Mouse (Mus musculus) liver, postnatal 0 days (tissue): ENCODE measurements around the gene Numb. TPM values are rescaled to one million over a fixed set of nuclear protein-coding genes. Genes with fewer than 3 reads are reported as not detected.

Experiments used
- ATAC-seq: fragments of 200-750 bp; cut with Nextera tagmentation; 2 replicates; pipeline ENCODE4 v1.8.0; 2017; ENCODE audit warnings: mild to moderate bottlenecking, moderate library complexity
- DNase-seq: peaks from one replicate; pipeline ENCODE4 v3.0.0-alpha.2; 2016
- H3K27ac ChIP-seq: fragments of 300-500 bp; sonication (generic); 2 replicates; pipeline ENCODE4 v1.5.1; 2014; ENCODE audit warnings: antibody characterized with exemption, moderate library complexity, mild to moderate bottlenecking, low read depth
- H3K27me3 ChIP-seq: fragments of 300-500 bp; sonication (generic); 2 replicates; pipeline ENCODE4 v1.6.1; 2014; ENCODE audit warnings: low read length, control low read depth, mixed read lengths; ENCODE audit not compliant: insufficient read depth
- H3K36me3 ChIP-seq: fragments of 300-500 bp; sonication (generic); replicated peaks from 2 replicates; pipeline ENCODE4 v1.6.1; 2014; ENCODE audit warnings: mild to moderate bottlenecking, control low read depth, low read length, moderate library complexity, mixed read lengths; ENCODE audit not compliant: insufficient read depth
- H3K4me1 ChIP-seq: fragments of 300-500 bp; sonication (generic); 2 replicates; pipeline ENCODE4 v1.6.1; 2014; ENCODE audit warnings: antibody characterized with exemption, mild to moderate bottlenecking, control low read depth; ENCODE audit not compliant: insufficient read depth
- H3K4me2 ChIP-seq: fragments of 300-500 bp; sonication (generic); 2 replicates; pipeline ENCODE4 v1.6.1; 2014; ENCODE audit warnings: low read depth, mild to moderate bottlenecking, low read length, moderate library complexity, mixed read lengths
- H3K4me3 ChIP-seq: fragments of 300-500 bp; sonication (generic); 2 replicates; pipeline ENCODE4 v1.5.1; 2014; ENCODE audit warnings: low read depth, low read length
- H3K9ac ChIP-seq: fragments of 300-500 bp; sonication (generic); replicated peaks from 2 replicates; pipeline ENCODE4 v1.6.1; 2014; ENCODE audit warnings: mild to moderate bottlenecking, moderate library complexity
- H3K9me3 ChIP-seq: fragments of 300-500 bp; sonication (generic); 2 replicates; pipeline ENCODE4 v1.6.1; 2016; ENCODE audit warnings: mild to moderate bottlenecking, control low read depth, low read length, mixed read lengths
- CTCF ChIP-seq: sonication (generic); IDR thresholded peaks from 2 replicates; pipeline ENCODE4 v1.5.1; 2016; ENCODE audit warnings: antibody characterized with exemption, low read depth
- EP300 ChIP-seq: IDR thresholded peaks from 2 replicates; pipeline ENCODE4 v1.6.1; 2016; ENCODE audit warnings: antibody characterized with exemption, low read depth, mild to moderate bottlenecking
- WGBS: fragments of 180-500 bp; shearing (Covaris S2); extraction: QIAGEN DNeasy Blood & Tissue Kit; methylation state at CpG from one replicate; pipeline ENCODE4 v1.1.7; 2014; ENCODE audit not compliant: insufficient replicate concordance; 5-methylcytosine and 5-hydroxymethylcytosine counted together
- polyA plus RNA-seq: library from polyadenylated mRNA; unstranded; fragments of >200 nt; fragmentation: Nextera tagmentation; extraction: Ambion mirVana; gene quantifications from 2 replicates; pipeline ENCODE4 v1.2.1, GENCODE M21; 2015

Numb gene
- polyA plus RNA-seq, 1 experiment from 2014 or later = 14.5 TPM

DNA sequence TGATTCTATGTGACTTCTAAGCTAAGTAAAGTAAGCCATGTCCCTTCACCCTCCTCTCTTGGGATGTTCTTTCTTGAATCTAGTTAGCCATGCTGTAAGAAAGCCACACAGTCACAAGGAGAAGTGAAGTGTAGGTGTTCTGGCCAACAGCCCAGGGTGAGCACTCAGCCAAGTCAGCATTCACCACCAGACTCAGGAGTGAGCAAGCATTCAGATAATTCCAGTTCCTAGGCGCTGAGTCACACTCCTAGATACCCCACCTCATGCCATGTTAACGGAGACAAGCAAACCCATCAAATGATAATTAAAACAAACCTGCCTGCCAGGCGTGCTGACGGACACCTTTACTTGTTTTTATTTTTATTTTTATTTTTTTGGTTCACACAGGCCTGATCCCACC, 47.1 kb downstream of the Numb start:
- H3K4me1 ChIP-seq = no peaks in the 10 kb centered on the region
- no peaks in the 10 kb centered on the region for H3K9me3 ChIP-seq
- H3K4me2 ChIP-seq = no peak overlapping the region
- H3K27ac ChIP-seq = no peak overlapping the region
- H3K36me3 ChIP-seq = peaks cover 16% of the 10 kb centered on the region
- no peak for ATAC-seq
- H3K27me3 ChIP-seq = no peaks in the 10 kb centered on the region
- WGBS = 81% methylated on average over 4 of the region's 4 CpGs
- no peak overlapping the region for H3K4me3 ChIP-seq
- DNase-seq = no peak
- no peak overlapping the region for H3K9ac ChIP-seq
- no peak for TF ChIP-seq CTCF
- no peak for TF ChIP-seq EP300

DNA sequence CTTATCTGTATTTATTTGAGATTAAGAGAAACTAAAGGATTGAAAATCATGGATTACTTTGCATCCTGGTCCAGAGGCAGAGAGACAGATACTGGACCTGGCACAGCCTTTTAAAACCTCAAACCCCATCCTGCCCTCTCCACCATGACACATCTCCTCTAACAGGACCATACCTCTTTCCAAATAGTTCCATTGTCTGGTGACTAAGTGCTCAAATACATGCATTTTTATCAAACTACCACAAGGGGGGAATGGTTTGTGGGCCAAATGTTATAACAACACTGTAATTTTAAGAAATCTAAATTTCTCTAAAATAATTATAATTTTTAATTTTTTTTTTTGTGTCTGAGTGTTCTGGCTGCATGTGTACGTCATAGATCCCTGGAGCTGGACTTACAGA, 57.2 kb downstream of the Numb start:
- Histone ChIP-seq H3K9ac (no peak overlapping the region), H3K9me3 (no peaks in the 10 kb centered on the region), H3K4me1 (no peaks in the 10 kb centered on the region), H3K36me3 (no peaks in the 10 kb centered on the region), H3K4me3 (no peak overlapping the region), H3K4me2 (no peak overlapping the region), H3K27ac (no peak overlapping the region), H3K27me3 (no peaks in the 10 kb centered on the region)
- TF ChIP-seq EP300 = no peak
- TF ChIP-seq CTCF = peak; percentile 22; the same call in 1 of the 2 replicates
- ATAC-seq (no peak), DNase-seq (no peak)
- 76% methylated on average over 1 of the region's 1 CpGs for WGBS

DNA sequence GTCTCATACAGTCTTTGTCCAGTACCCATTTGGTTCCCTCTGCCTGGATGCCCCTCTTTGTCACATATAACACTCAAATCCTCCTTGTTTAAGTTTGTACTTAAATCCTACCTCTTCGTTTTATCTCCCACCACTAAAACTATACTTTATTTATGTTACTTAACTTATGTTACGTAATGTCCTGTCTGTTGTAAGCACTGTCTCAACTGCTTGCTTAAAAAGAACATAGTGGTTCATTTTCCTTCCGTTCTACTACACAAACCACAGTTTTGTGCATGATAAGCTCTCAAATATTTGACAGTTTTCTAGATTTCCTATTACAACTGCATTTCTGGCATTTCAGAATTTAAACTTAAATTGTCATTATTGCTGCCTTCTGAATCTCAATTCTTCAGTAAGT, 59.9 kb downstream of the Numb start:
- no peaks in the 10 kb centered on the region for H3K36me3 ChIP-seq
- peak overlapping the region; percentile 59 for H3K27ac ChIP-seq
- TF ChIP-seq EP300 = 0 out of 2 replicates have a peak, but pooled peaks have one; percentile 29
- TF ChIP-seq CTCF = no peak
- WGBS = 25% methylated on average over 3 of the region's 3 CpGs
- ATAC-seq (no peak), DNase-seq (no peak)
- no peak overlapping the region for H3K9ac ChIP-seq
- no peak overlapping the region for H3K4me2 ChIP-seq
- H3K27me3 ChIP-seq = no peaks in the 10 kb centered on the region
- no peaks in the 10 kb centered on the region for H3K9me3 ChIP-seq
- H3K4me1 ChIP-seq = no peaks in the 10 kb centered on the region
- H3K4me3 ChIP-seq = no peak overlapping the region

DNA sequence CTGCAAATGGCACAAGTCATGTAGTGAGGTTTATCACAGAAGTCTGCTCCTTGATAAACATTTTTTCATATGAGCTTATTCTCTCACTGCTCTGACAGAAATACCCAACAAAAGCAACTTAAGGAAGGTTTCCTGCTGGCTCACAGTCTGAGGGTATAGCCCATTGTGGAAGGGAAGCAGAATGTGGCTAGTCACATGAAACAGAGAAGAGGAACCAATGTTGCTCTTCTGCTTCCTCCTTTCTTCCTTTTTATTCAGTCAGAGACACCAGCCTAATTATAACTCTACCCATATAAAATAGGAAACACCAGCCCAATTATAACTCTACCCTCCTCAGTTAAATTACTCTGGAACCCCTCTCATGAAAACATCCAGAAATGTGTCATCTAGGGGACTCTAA, 61.0 kb downstream of the Numb start:
- ATAC-seq (no peak), DNase-seq (no peak)
- Histone ChIP-seq H3K4me1 (no peaks in the 10 kb centered on the region), H3K9ac (no peak overlapping the region), H3K27ac (0 out of 2 replicates have a peak overlapping the region, but pooled peaks have one; percentile 9), H3K9me3 (no peaks in the 10 kb centered on the region), H3K4me3 (no peak overlapping the region), H3K4me2 (no peak overlapping the region), H3K36me3 (no peaks in the 10 kb centered on the region), H3K27me3 (no peaks in the 10 kb centered on the region)
- TF ChIP-seq EP300 (no peak), CTCF (no peak)

DNA sequence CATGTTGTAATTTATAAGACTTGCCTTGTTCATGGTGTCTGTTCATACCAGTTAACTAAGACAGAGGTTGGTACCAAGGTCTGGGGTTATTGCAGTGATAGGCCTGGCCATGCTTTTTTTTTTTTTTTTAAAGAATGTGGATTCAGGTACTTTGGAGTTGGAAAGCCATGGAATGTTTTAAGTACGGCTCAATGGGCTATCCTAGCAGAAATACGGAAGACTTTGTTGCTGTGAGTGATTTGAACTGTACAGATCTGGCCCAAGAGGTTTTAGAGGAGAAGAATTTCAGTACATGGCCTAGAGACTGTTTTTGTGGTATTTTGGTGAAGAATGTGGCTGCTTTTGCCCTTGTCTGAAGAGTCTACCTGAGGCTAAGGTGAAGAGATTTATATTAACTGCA, 63.7 kb downstream of the Numb start:
- WGBS = 90% methylated on average over 2 of the region's 2 CpGs
- no peak overlapping the region for H3K9ac ChIP-seq
- no peak overlapping the region for H3K27ac ChIP-seq
- TF ChIP-seq EP300 = no peak
- TF ChIP-seq CTCF = no peak
- H3K9me3 ChIP-seq = no peaks in the 10 kb centered on the region
- H3K4me3 ChIP-seq = no peak overlapping the region
- DNase-seq (no peak), ATAC-seq (no peak)
- no peaks in the 10 kb centered on the region for H3K27me3 ChIP-seq
- H3K36me3 ChIP-seq = no peaks in the 10 kb centered on the region
- peaks cover 5% of the 10 kb centered on the region; the same call in 1 of the 2 replicates for H3K4me1 ChIP-seq
- no peak overlapping the region for H3K4me2 ChIP-seq

DNA sequence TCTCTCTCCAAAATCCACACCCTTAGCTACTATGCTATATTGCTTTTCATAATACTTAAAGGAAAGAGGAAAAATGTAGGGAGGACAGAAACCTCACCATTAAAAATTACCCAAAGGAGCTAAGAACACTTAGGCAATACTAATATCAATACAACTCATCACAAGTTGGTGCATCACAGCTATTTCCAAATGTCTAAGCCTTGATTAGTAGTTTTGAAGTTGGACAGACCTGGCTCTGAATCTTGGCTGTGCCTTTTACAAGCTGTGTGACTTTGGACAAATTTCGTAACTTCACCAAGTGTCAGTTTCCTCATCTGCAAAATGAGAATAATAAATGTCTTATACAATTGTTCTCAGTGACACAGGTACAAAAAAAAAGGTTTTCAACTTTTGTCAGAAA, 66.5 kb downstream of the Numb start:
- WGBS = 76% methylated on average over 1 of the region's 1 CpGs
- peaks cover 6% of the 10 kb centered on the region; the same call in 1 of the 2 replicates for H3K36me3 ChIP-seq
- no peak overlapping the region for H3K9ac ChIP-seq
- no peak overlapping the region for H3K27ac ChIP-seq
- no peak for DNase-seq
- H3K4me3 ChIP-seq = no peak overlapping the region
- no peak for ATAC-seq
- H3K9me3 ChIP-seq = no peaks in the 10 kb centered on the region
- peaks cover 5% of the 10 kb centered on the region; the same call in 1 of the 2 replicates for H3K4me1 ChIP-seq
- no peak for TF ChIP-seq EP300
- no peaks in the 10 kb centered on the region for H3K27me3 ChIP-seq
- H3K4me2 ChIP-seq = no peak overlapping the region

DNA sequence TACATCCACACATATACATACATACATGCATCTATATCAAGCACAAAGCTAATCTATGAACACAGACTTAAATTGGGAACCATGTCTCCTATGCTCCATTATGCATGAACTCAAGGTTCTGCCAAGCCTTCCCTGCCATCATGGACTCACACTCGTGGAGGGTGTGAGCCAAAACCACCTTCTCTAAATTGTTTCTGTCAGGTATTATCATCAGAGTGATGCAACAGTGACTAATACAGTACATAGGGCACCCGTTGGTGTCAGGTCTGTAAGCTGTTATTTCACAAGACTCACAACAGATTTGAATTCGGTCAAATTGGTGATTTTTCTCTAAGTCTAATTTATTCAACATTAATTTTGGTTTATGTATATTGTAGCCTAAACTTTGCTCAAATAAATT, 67.5 kb downstream of the Numb start:
- H3K4me1 ChIP-seq = peaks cover 5% of the 10 kb centered on the region; the same call in 1 of the 2 replicates
- 47% methylated on average over 3 of the region's 3 CpGs for WGBS
- peak; percentile 85 for ATAC-seq
- H3K27me3 ChIP-seq = no peaks in the 10 kb centered on the region
- no peak overlapping the region for H3K4me2 ChIP-seq
- TF ChIP-seq CTCF (no peak), EP300 (peak; percentile 36; the same call in 1 of the 2 replicates)
- no peak for DNase-seq
- no peaks in the 10 kb centered on the region for H3K9me3 ChIP-seq
- H3K4me3 ChIP-seq = no peak overlapping the region
- no peak overlapping the region for H3K27ac ChIP-seq
- H3K9ac ChIP-seq = no peak overlapping the region
- H3K36me3 ChIP-seq = peaks cover 6% of the 10 kb centered on the region; the same call in 1 of the 2 replicates
